10 mouse cellular contexts compared by ENCODE assay signal in the genomic region with DNA sequence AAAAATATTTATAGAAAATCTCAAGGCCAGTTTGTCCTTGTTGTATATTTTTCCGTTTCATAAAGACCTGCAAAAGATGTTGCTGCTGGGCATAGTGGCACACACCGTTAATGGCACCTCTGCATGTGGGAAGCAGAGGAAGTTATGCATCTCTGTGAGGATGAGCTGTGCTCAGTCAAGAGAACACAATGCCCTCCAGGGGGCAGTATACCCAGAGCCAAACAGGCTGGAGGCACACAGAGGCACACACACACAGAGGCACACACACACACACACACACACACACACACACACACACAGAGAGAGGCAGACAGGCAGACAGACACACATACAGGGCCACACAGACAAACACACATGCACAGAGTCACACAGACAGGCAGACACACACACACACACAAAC.
A peak's percentile ranks its signal among the peaks of the same experiment; 100 is the strongest.
DNase-seq lines count a peak whose midpoint lies in the region; ATAC-seq and TF ChIP-seq lines count a peak whose summit lies in the region.
"Had no signal": no experiment of that assay in that cellular context is flagged by ENCODE, and none has a peak within 500 bp of the region (broad histone marks: within the 10 kb centered on the region; RNA-seq: fewer than 3 reads in every experiment).

No protein-coding gene starts in this region.

- no peak overlapping the region for H3K4me3 ChIP-seq in layer of hippocampus, adult 2 months
- H3K4me3 ChIP-seq: kidney, embryonic 15.5 days had no signal

- peak; percentile 50 for DNase-seq in adrenal gland, postnatal 14 days
- DNase-seq in adrenal gland, postnatal 25 days: no peak
- DNase-seq in layer of hippocampus, adult 2 months (ENCODE audit: low spot score in 2 of 2): no peak
- DNase-seq in layer of hippocampus, adult 11-12 months (ENCODE audit: low spot score): no peak
- DNase-seq in right cerebral cortex, postnatal 4 days: peak; percentile 43
- no peak for DNase-seq in right cerebral cortex, adult 2 months (ENCODE audit: low spot score in 2 of 2)
- peak; percentile 18 to 26 for DNase-seq in thymus, postnatal 36 days
- DNase-seq: heart, postnatal 36 days had no signal

- H3K27ac ChIP-seq in layer of hippocampus, adult 2 months: no peak overlapping the region
- H3K27ac ChIP-seq: kidney, embryonic 15.5 days had no signal

- TF ChIP-seq CTCF in layer of hippocampus, adult 2 months (conservative IDR thresholded peaks at IDR 0.05): peak; percentile 50

- ATAC-seq in megakaryocyte, adult 5-6 weeks (ENCODE audit: poor library complexity, severe bottlenecking): no peak

Comparison
In these comparisons a context has a peak if more than half of its experiments do, and no peak if none do; other contexts are left out.
1. DNase-seq: peak in adrenal gland, postnatal 14 days (single experiment), right cerebral cortex, postnatal 4 days (single experiment) and thymus, postnatal 36 days (2 of 2); none in adrenal gland, postnatal 25 days (single experiment), layer of hippocampus, adult 2 months (0 of 2), layer of hippocampus, adult 11-12 months (single experiment) and right cerebral cortex, adult 2 months (0 of 2).